Mouse (Mus musculus) urinary bladder, adult 2 months (tissue): Measurements from ENCODE around the gene Adgb. TPM values are rescaled to one million over a fixed set of nuclear protein-coding genes. Genes with fewer than 3 reads are reported as not detected.

Experiments
- DNase-seq: peaks from one replicate; pipeline ENCODE4 v3.0.0; 2022; ENCODE audit warnings: low spot score
- polyA plus RNA-seq: library from polyadenylated mRNA; depleted of rRNA; stranded (reverse); fragments of >200 nt; gene quantifications from 2 replicates; pipeline ENCODE4 v1.2.3, GENCODE M21; 2012; rRNA removed

Gene Adgb
- polyA plus RNA-seq, 1 experiment: 0.58 TPM

- DNase-seq: no peak
Observed at GRCm38 (mm10) chr10:10350550-10350949, 121.6 kb downstream of the Adgb start.

DNA sequence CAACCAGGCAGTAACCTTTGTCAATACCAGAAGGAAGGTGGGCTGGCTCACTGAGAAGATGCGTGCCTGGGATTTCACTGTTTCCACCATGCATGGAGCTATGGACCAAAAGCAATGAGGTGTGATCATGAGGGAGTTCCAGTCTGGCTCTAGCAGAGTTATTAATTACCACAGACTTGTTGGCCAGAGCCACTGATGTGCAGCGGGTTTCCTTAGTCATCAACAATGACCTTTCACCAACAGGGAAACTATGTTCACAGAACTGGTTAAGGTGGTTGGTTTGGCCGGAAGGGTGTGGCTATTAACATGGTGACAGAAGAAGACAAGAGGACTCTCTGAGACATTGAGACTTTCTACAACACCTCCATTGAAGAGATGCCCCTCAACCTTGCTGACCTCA, 128.2 kb downstream of the Adgb start:
- no peak for DNase-seq

DNA sequence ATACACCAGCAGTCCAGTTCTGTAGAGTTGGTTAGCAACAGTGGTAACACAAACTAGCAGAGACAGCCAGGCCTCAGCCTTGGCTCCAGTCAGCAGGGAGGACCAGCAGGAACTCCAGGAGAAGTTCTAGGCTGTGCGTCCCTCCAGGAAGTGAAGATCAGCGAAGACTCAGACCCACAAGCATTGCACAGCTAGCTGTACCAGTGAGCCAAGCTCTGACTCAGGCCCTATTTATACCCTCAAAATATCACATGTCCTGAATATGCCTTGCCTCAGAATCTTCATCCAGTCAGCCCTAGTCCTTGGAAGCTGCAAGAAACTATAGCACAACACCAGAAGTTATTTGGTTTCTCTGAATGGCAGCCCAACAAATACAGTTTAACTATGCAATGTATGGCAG, 146.6 kb downstream of the Adgb start:
- DNase-seq: no peak

- DNase-seq: no peak
Observed at GRCm38 (mm10) chr10:10322961-10323360, 149.2 kb downstream of the Adgb start.

- DNase-seq: peak; percentile 29
Observed at GRCm38 (mm10) chr10:10321119-10321781, 150.9 kb downstream of the Adgb start.

- no peak for DNase-seq
Observed at GRCm38 (mm10) chr10:10320364-10321083, 151.6 kb downstream of the Adgb start.

DNA sequence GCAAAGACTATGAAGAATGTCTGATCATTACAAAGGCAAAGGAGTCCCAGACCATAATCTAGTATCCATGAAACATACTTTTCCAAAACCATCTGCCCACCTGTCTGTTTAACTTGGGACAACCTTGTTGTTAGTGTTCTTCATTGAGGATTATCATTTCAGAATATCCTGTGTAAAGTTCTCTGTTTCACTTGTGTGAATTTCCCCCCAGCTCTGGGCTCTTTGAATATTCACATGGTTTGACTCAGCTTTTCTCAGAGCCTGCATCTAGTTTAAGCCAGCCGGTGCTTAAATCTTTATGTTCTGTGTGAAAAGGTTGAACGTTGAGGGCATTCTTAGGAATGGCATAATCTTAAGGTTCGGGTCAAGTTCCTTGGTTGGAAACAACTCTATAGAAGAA, 154.0 kb downstream of the Adgb start:
- no peak for DNase-seq

- DNase-seq: no peak
Observed at GRCm38 (mm10) chr10:10315631-10316030, 156.5 kb downstream of the Adgb start.

GRCm38 (mm10) chr10:10314521-10314920, 157.6 kb downstream of the Adgb start:
- no peak for DNase-seq

DNA sequence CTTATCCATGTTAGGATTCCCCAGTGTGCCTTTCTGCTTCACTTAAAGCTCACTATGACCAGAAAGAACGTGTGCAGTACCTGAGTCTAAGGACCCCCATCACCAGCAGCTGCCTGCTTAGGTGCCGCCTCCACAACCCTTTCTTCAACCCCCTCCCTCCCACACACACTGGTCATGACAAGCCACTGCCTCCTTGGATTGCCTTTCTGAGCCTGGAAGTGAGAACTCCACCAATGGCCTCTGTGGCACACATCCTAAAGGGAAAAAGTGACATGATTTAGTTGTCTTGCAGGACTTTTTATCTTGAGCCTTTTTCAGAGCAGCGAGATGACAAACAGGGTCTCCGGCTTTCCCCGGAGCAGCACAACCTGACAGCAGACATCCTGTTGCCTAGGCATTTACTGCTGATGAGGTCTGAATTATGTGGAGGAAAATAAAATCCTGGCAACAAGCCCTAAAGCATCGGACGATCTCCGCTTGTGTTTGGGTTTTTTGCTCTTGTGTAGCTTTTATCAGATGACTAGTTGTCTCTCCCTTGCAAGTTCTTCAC, 162.2 kb downstream of the Adgb start:
- DNase-seq: no peak

GRCm38 (mm10) chr10:10309056-10309455, 163.1 kb downstream of the Adgb start:
- no peak for DNase-seq

- DNase-seq: no peak
Observed at GRCm38 (mm10) chr10:10307384-10307783, 164.7 kb downstream of the Adgb start.

DNA sequence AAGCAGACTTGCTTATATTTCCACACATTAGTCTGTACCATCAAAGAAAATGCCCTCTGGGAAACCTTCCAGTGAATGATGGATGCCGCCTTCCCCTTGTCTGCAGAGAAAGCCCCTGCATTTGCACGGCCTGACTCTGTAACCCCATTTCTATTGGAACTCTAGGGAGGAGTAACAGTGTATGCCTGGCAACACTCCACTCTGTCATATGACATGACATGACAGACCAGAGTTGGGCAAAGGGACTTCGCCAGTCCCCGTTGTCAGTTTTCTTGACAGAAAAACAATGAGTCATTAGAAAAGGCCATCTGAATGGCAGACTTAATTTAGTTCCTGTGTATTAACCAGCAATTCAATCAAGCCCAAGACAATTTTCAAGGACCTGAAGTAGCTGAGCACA, 167.8 kb downstream of the Adgb start:
- DNase-seq: no peak

DNA sequence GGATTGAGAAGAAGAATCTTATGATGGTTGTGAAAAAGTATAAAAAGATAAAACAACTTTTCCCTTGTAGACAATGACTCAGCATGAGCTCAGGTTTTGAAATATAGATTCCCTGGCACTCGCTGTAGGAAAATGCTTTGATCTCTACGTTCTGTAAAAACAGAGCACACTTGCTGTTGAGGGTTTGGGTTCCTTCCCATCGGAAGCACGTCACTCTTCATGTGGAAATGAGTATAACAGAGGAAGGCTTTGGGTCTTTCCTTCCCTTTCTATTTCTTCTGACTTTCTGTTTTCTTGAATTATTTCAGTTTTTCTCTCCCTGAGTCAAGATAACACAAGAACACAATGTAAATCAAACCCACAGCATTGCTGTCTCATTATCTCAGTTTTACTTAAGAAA, 170.4 kb downstream of the Adgb start:
- no peak for DNase-seq

- DNase-seq: no peak
Observed at GRCm38 (mm10) chr10:10300915-10301439, 171.1 kb downstream of the Adgb start.

DNA sequence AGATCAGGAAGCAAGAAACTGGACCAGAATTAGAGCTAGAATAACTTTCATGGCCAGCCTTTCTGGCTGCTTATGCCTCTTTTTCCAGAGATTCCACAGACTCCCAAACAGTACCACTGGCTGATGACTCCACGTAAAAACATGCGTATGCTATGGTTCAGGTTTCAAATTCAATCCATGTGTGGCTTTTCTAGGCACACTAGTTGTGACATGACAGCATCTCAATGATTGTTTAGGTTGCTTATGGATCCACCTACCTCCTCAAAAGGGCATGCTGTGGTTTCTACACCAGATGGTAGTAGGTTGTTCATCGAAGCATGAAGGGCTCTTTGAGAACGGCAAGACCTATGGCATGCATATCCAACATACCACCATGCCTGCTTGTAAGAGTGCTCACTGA, 172.1 kb downstream of the Adgb start:
- DNase-seq: no peak

- no peak for DNase-seq
Observed at GRCm38 (mm10) chr10:10287221-10287867, 184.8 kb downstream of the Adgb start.

Other genes with a start within 250 kb of the Adgb start
- gene Rab32, start 85.9 kb upstream of the Adgb start, polyA plus RNA-seq: 10.8 and 11.1 TPM in 2 replicates
- gene Gm10944, start 209.0 kb upstream of the Adgb start, polyA plus RNA-seq: not detected in 2 replicates